ENCODE assay signal across 7 mouse cellular contexts in the genomic region with DNA sequence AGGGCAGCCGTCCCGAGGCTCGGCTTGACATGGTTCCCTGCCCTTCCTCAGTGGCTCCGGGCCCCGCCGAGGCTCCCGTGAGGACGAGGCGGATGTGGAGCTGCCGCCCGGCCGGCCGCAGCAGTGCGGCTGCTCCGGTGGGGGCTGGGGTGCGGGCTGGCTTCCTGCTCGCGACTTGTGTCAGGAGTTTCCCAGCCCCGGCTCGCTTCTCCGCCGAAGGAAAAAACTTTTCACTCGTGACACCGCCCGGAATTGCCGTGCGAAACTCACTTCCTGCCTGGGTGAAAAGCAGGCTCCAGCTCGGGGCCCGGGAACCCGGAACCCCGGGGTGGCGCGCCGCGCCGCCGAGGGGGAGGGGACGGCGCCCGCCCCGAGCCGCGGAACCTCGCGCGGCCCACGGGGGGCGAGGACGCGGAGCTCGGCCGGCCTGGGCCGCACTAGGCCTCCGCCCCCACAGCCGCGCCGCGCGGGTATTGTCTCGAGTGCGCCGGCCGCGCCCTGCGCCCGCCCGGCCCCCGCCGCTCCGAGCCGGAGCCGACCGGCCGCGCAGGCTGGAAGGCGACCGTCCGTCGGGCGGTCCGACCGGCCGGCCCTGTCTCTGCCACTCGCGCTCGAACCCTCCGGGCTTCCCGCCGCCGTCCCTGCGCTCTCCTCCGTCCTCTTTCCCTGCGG. TPM values are rescaled to one million over a fixed set of nuclear protein-coding genes. Genes with fewer than 3 reads are reported as not detected.
A peak's percentile ranks its signal among the peaks of the same experiment; 100 is the strongest.
DNase-seq lines count a peak whose midpoint lies in the region; ATAC-seq and TF ChIP-seq lines count a peak whose summit lies in the region.

Gene Erbin (minus strand): TSS at position 254 of the 672 bp plus-strand sequence.

- no peaks in the 10 kb centered on the region for H3K9me3 ChIP-seq in embryonic facial prominence, embryonic 10.5 days
- no peaks in the 10 kb centered on the region for H3K9me3 ChIP-seq in intestine, postnatal 0 days (ENCODE audit: control insufficient read depth)
- no peaks in the 10 kb centered on the region for H3K9me3 ChIP-seq in limb, embryonic 10.5 days (replicated peaks)
- H3K9me3 ChIP-seq in midbrain, embryonic 12.5 days: no peaks in the 10 kb centered on the region

- under 1% methylated on average over 93 of the region's 93 CpGs for whole genome bisulfite sequencing in embryonic facial prominence, embryonic 10.5 days
- WGBS in intestine, postnatal 0 days: under 1% methylated on average over 76 of the region's 93 CpGs
- 1% methylated on average over 89 of the region's 93 CpGs for WGBS in limb, embryonic 10.5 days
- WGBS in midbrain, embryonic 12.5 days: under 1% methylated on average over 70 of the region's 93 CpGs

- H3K4me1 ChIP-seq in embryonic facial prominence, embryonic 10.5 days: peaks cover 34% of the 10 kb centered on the region
- no peaks in the 10 kb centered on the region; the same call in 1 of the 2 replicates for H3K4me1 ChIP-seq in intestine, postnatal 0 days (replicated peaks; ENCODE audit: control insufficient read depth, insufficient read depth, low read length)
- H3K4me1 ChIP-seq in limb, embryonic 10.5 days: peaks cover 28% of the 10 kb centered on the region
- peaks cover 22% of the 10 kb centered on the region for H3K4me1 ChIP-seq in midbrain, embryonic 12.5 days

- peak; percentile 87 for DNase-seq in adrenal gland, postnatal 10 days
- peak; percentile 80 for DNase-seq in embryonic facial prominence, embryonic 10.5 days (ENCODE audit: low spot score)
- DNase-seq in gonadal fat pad, adult 2 months (ENCODE audit: low read depth): no peak
- DNase-seq in limb, embryonic 10.5 days (ENCODE audit: low spot score): peak; percentile 82
- DNase-seq in spleen, adult 12 weeks (ENCODE audit: low spot score): peak; percentile 72

- peak within 1 kb of the TSS; percentile 100 for H3K27ac ChIP-seq in embryonic facial prominence, embryonic 10.5 days (replicated peaks)
- H3K27ac ChIP-seq in intestine, postnatal 0 days (ENCODE audit: low read depth, low read length): peak within 1 kb of the TSS; percentile 100
- peak within 1 kb of the TSS; percentile 100 for H3K27ac ChIP-seq in limb, embryonic 10.5 days
- peak within 1 kb of the TSS; percentile 100 for H3K27ac ChIP-seq in midbrain, embryonic 12.5 days (replicated peaks)

- peak within 1 kb of the TSS; percentile 82 for H3K4me3 ChIP-seq in embryonic facial prominence, embryonic 10.5 days
- H3K4me3 ChIP-seq in intestine, postnatal 0 days (ENCODE audit: low read depth, low read length): peak within 1 kb of the TSS; percentile 95
- peak within 1 kb of the TSS; percentile 91 for H3K4me3 ChIP-seq in limb, embryonic 10.5 days
- H3K4me3 ChIP-seq in midbrain, embryonic 12.5 days: peak within 1 kb of the TSS; percentile 96

- peak within 1 kb of the TSS; percentile 100 for H3K9ac ChIP-seq in intestine, postnatal 0 days (ENCODE audit: low read depth, low read length)
- H3K9ac ChIP-seq in midbrain, embryonic 12.5 days (replicated peaks): peak within 1 kb of the TSS; percentile 99

- H3K36me3 ChIP-seq in embryonic facial prominence, embryonic 10.5 days (replicated peaks): no peaks in the 10 kb centered on the region; the same call in 1 of the 2 replicates
- H3K36me3 ChIP-seq in intestine, postnatal 0 days (ENCODE audit: control insufficient read depth, insufficient read depth): no peaks in the 10 kb centered on the region
- H3K36me3 ChIP-seq in limb, embryonic 10.5 days: no peaks in the 10 kb centered on the region
- no peaks in the 10 kb centered on the region for H3K36me3 ChIP-seq in midbrain, embryonic 12.5 days

- peaks cover 16% of the 10 kb centered on the region for H3K27me3 ChIP-seq in embryonic facial prominence, embryonic 10.5 days (replicated peaks; ENCODE audit: low read depth, poor library complexity, severe bottlenecking)
- no peaks in the 10 kb centered on the region for H3K27me3 ChIP-seq in intestine, postnatal 0 days (replicated peaks; ENCODE audit: control insufficient read depth, insufficient read depth, low read length)
- no peaks in the 10 kb centered on the region for H3K27me3 ChIP-seq in limb, embryonic 10.5 days (ENCODE audit: low read depth, poor library complexity, severe bottlenecking)
- H3K27me3 ChIP-seq in midbrain, embryonic 12.5 days: 0 out of 2 replicates have a peak, but pooled peaks cover 7% of the 10 kb centered on the region

- TF ChIP-seq CTCF in intestine, postnatal 0 days (IDR thresholded peaks at IDR 0.05; ENCODE audit: low read depth): no peak

- ATAC-seq in intestine, postnatal 0 days: peak; percentile 81
- peak; percentile 70 for ATAC-seq in midbrain, embryonic 12.5 days (ENCODE audit: low FRiP score, low read depth)

- H3K4me2 ChIP-seq in intestine, postnatal 0 days (replicated peaks; ENCODE audit: low read depth): peak within 1 kb of the TSS; percentile 73
- peak within 1 kb of the TSS; percentile 84 for H3K4me2 ChIP-seq in midbrain, embryonic 12.5 days (replicated peaks)

RNA-seq across cellular contexts. Expression of gene Erbin, which starts in this region (rescaled TPM):
- total RNA-seq in adrenal gland, postnatal 10 days (2021): 10 to 100 TPM; 73.8 to 80.7 TPM
- 13.6 and 16.6 TPM in 2 replicates for polyA plus RNA-seq in embryonic facial prominence, embryonic 10.5 days (2016; fragmentation: Nextera tagmentation; extraction: Ambion mirVana)
- 13.4 and 15.2 TPM in 2 replicates for polyA plus RNA-seq in gonadal fat pad, adult 2 months (2012; rRNA removed)
- 28.4 and 31.1 TPM in 2 replicates for polyA plus RNA-seq in intestine, postnatal 0 days (2015; fragmentation: Nextera tagmentation; extraction: Ambion mirVana)
- polyA plus RNA-seq in limb, embryonic 10.5 days (2016; fragmentation: Nextera tagmentation; extraction: Ambion mirVana): 12.2 and 16.6 TPM in 2 replicates
- polyA plus RNA-seq in midbrain, embryonic 12.5 days (2016; fragmentation: Nextera tagmentation; extraction: Ambion mirVana): 21.8 and 25.1 TPM in 2 replicates
